19 mouse cellular contexts compared by ENCODE assay signal in genomic region chr6:101219004-101219403, GRCm38 (mm10).
DNase-seq lines count a peak whose midpoint lies in the region; ATAC-seq and TF ChIP-seq lines count a peak whose summit lies in the region.
"Had no signal": no experiment of that assay in that cellular context is flagged by ENCODE, and none has a peak within 500 bp of the region (broad histone marks: within the 10 kb centered on the region; RNA-seq: fewer than 3 reads in every experiment).

No protein-coding gene starts in this region.

- TF ChIP-seq EP300 in liver, postnatal 0 days (IDR thresholded peaks at IDR 0.05; ENCODE audit: low read depth), result peak; percentile 71

- H3K9ac ChIP-seq in liver, embryonic 16.5 days (ENCODE audit: low read depth, low read length), result no peak overlapping the region
- H3K9ac ChIP-seq in liver, embryonic 12.5 days, result no peak overlapping the region
- H3K9ac ChIP-seq in liver, postnatal 0 days (replicated peaks), result no peak overlapping the region
- H3K9ac ChIP-seq: embryonic facial prominence, embryonic 15.5 days; heart, embryonic 12.5 days; hindbrain, embryonic 15.5 days had no signal

- no peaks in the 10 kb centered on the region for H3K27me3 ChIP-seq in liver, embryonic 16.5 days (ENCODE audit: control insufficient read depth, insufficient read depth, low read depth, low read length)
- no peaks in the 10 kb centered on the region for H3K27me3 ChIP-seq in liver, embryonic 12.5 days (replicated peaks)
- no peaks in the 10 kb centered on the region for H3K27me3 ChIP-seq in liver, postnatal 0 days (ENCODE audit: insufficient read depth, low read length)
- H3K27me3 ChIP-seq: CH12.LX; embryonic facial prominence, embryonic 15.5 days; heart, embryonic 12.5 days; hindbrain, embryonic 15.5 days had no signal

- peak; percentile 75 for ATAC-seq in liver, embryonic 16.5 days (ENCODE audit: low read depth)
- no peak for ATAC-seq in liver, embryonic 12.5 days
- peak; percentile 87 for ATAC-seq in liver, postnatal 0 days
- no peak for ATAC-seq in monocyte, adult 5-6 weeks (replicated peaks; ENCODE audit: insufficient number of reproducible peaks, low FRiP score, low TSS enrichment, poor library complexity, severe bottlenecking)
- ATAC-seq: forebrain, embryonic 16.5 days had no signal

- no peaks in the 10 kb centered on the region for H3K9me3 ChIP-seq in liver, embryonic 16.5 days (replicated peaks; ENCODE audit: control insufficient read depth, low read length)
- H3K9me3 ChIP-seq in liver, embryonic 12.5 days (replicated peaks), result no peaks in the 10 kb centered on the region
- no peaks in the 10 kb centered on the region for H3K9me3 ChIP-seq in liver, postnatal 0 days (ENCODE audit: low read length)
- H3K9me3 ChIP-seq: embryonic facial prominence, embryonic 15.5 days; heart, embryonic 12.5 days; hindbrain, embryonic 15.5 days had no signal

- WGBS in liver, embryonic 16.5 days (ENCODE audit: insufficient replicate concordance), result 47% methylated on average over 3 of the region's 3 CpGs
- WGBS in liver, embryonic 12.5 days (ENCODE audit: insufficient replicate concordance), result 65% methylated on average over 3 of the region's 3 CpGs
- 55% methylated on average over 3 of the region's 3 CpGs for WGBS in liver, postnatal 0 days (ENCODE audit: insufficient replicate concordance)

- no peak overlapping the region for H3K4me2 ChIP-seq in liver, embryonic 16.5 days (ENCODE audit: low read depth, low read length)
- no peak overlapping the region for H3K4me2 ChIP-seq in liver, embryonic 12.5 days
- no peak overlapping the region for H3K4me2 ChIP-seq in liver, postnatal 0 days (ENCODE audit: low read depth, low read length)
- H3K4me2 ChIP-seq: embryonic facial prominence, embryonic 15.5 days; heart, embryonic 12.5 days; hindbrain, embryonic 15.5 days had no signal

- H3K27ac ChIP-seq in liver, embryonic 16.5 days (ENCODE audit: low read length), result no peak overlapping the region
- H3K27ac ChIP-seq in liver, embryonic 12.5 days, result no peak overlapping the region
- peak overlapping the region; percentile 64 for H3K27ac ChIP-seq in liver, postnatal 0 days (ENCODE audit: low read depth)
- H3K27ac ChIP-seq: hindbrain, embryonic 15.5 days had no signal

- TF ChIP-seq CTCF in liver, postnatal 0 days (IDR thresholded peaks at IDR 0.05; ENCODE audit: low read depth), result no peak

- H3K36me3 ChIP-seq in liver, embryonic 16.5 days (ENCODE audit: control insufficient read depth, insufficient read depth), result no peaks in the 10 kb centered on the region
- no peaks in the 10 kb centered on the region for H3K36me3 ChIP-seq in liver, embryonic 12.5 days
- H3K36me3 ChIP-seq in liver, postnatal 0 days (replicated peaks; ENCODE audit: insufficient read depth, low read length), result no peaks in the 10 kb centered on the region
- H3K36me3 ChIP-seq: embryonic facial prominence, embryonic 15.5 days; heart, embryonic 12.5 days; hindbrain, embryonic 15.5 days had no signal

- peak; percentile 54 for DNase-seq in fat pad, adult 2 months (ENCODE audit: extremely low read depth, low read depth, low spot score)
- no peak for DNase-seq in liver, postnatal 0 days
- no peak for DNase-seq in urinary bladder, postnatal 14 days (ENCODE audit: low spot score)
- DNase-seq: adrenal gland, adult 8-10 months; adrenal gland, postnatal 36 days; cerebellum, adult 11 months; cerebellum, adult 8-10 months; cerebellum, postnatal 14 days; embryo, embryonic 11 days; gastrocnemius, postnatal 10 days had no signal

- H3K4me1 ChIP-seq in liver, embryonic 16.5 days (ENCODE audit: control insufficient read depth, low read depth, low read length), result peaks cover 4% of the 10 kb centered on the region; the same call in 1 of the 2 replicates
- no peaks in the 10 kb centered on the region for H3K4me1 ChIP-seq in liver, embryonic 12.5 days
- peaks cover 18% of the 10 kb centered on the region for H3K4me1 ChIP-seq in liver, postnatal 0 days (ENCODE audit: insufficient read depth)

- no peak overlapping the region for H3K4me3 ChIP-seq in liver, embryonic 16.5 days (ENCODE audit: low read depth, low read length)
- H3K4me3 ChIP-seq in liver, embryonic 12.5 days, result no peak overlapping the region
- H3K4me3 ChIP-seq in liver, postnatal 0 days (ENCODE audit: low read depth, low read length), result no peak overlapping the region
- H3K4me3 ChIP-seq: embryonic facial prominence, embryonic 15.5 days; erythroblast, embryonic 14.5 days; heart, embryonic 12.5 days; hindbrain, embryonic 15.5 days had no signal

Comparison
In these comparisons a context has a peak if more than half of its experiments do, and no peak if none do; other contexts are left out.
1. ATAC-seq: peak in liver, embryonic 16.5 days (single experiment) and liver, postnatal 0 days (single experiment); none in liver, embryonic 12.5 days (single experiment) and monocyte, adult 5-6 weeks (single experiment).